Mouse (Mus musculus) lung, adult 2 months (tissue): ENCODE results near the gene Sgpp2. TPM values are rescaled to one million over a fixed set of nuclear protein-coding genes. Genes with fewer than 3 reads are reported as not detected.

Experiments used
- DNase-seq: peaks from one replicate; pipeline ENCODE4 v3.0.0; 2022
- H3K4me1 ChIP-seq: fragments of 200-500 bp; 2 replicates; pipeline ENCODE4 v1.6.1; 2011; ENCODE audit warnings: low read length; ENCODE audit not compliant: control insufficient read depth, insufficient read depth
- H3K4me3 ChIP-seq: fragments of 200-500 bp; replicated peaks from 2 replicates; pipeline ENCODE3; 2011; ENCODE audit warnings: low read depth, mild to moderate bottlenecking, control low read depth, low read length; ENCODE audit errors: extremely low read depth
- CTCF ChIP-seq: fragments of 200-500 bp; IDR thresholded peaks from 2 replicates; pipeline ENCODE4 v1.5.1; 2011; ENCODE audit warnings: mild to moderate bottlenecking, low read length, control low read depth; ENCODE audit not compliant: insufficient read depth
- POLR2A ChIP-seq: fragments of 200-500 bp; IDR thresholded peaks from 2 replicates; pipeline ENCODE4 v1.6.1; 2011; ENCODE audit warnings: low read depth, mild to moderate bottlenecking, control low read depth, low read length, borderline replicate concordance; ENCODE audit errors: extremely low read depth
- WGBS: fragments of 180-500 bp; shearing (Covaris S2); methylation state at CpG from one replicate; pipeline ENCODE4 v1.1.7; 2018; 5-methylcytosine and 5-hydroxymethylcytosine counted together
- polyA plus RNA-seq: library from polyadenylated mRNA; depleted of rRNA; stranded (reverse); fragments of >200 nt; gene quantifications from 2 replicates; pipeline ENCODE4 v1.2.3, GENCODE M21; 2012

The Sgpp2 gene
- polyA plus RNA-seq, 1 experiment = 33.7 TPM

DNA sequence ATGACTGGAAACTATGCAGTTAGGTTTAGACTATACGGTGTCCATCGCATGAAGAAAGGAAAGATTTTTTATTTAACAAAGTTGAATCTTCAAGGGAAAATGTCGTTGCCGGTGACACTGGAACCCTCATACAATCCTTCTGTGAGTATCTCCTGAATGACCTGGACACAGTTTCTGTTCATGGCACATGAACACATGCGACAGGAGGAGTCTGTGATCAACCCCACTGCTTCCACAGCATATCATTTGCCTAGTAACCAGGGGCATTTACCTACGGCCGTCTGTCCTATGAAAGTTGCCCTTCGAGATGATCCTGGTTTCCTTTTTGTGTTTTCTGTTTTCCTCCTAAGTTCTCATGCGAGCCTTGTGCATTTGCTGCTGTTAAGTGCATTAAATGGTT lies 123.3 kb downstream of the Sgpp2 start:
- no peaks in the 10 kb centered on the region; the same call in 1 of the 2 replicates for H3K4me1 ChIP-seq
- H3K4me3 ChIP-seq = no peak overlapping the region
- no peak for DNase-seq
- 95% methylated on average over 9 of the region's 9 CpGs for WGBS
- TF ChIP-seq CTCF = no peak
- TF ChIP-seq POLR2A = no peak

DNA sequence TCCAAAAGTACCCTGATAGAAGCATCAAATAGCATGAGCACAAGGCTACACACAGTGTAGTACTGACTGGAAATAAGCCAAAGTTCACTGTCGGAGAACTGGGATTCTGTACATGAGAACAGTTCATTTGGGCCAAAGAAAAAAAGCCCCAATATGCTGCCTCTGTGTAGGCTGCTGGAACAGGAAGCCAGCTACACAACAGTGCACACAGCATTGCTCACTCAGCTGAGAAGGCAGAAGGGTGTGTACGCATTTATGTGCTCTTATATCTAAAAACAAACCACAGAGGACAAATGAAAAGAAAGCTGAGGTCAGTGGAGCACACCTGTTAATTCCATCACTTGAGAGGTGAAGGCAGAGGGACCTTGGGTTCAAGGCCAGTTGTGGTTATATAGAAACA lies 125.8 kb downstream of the Sgpp2 start:
- Histone ChIP-seq H3K4me3 (no peak overlapping the region), H3K4me1 (no peaks in the 10 kb centered on the region; the same call in 1 of the 2 replicates)
- 44% methylated on average over 2 of the region's 2 CpGs for WGBS
- TF ChIP-seq POLR2A = no peak
- TF ChIP-seq CTCF = no peak
- DNase-seq = no peak

DNA sequence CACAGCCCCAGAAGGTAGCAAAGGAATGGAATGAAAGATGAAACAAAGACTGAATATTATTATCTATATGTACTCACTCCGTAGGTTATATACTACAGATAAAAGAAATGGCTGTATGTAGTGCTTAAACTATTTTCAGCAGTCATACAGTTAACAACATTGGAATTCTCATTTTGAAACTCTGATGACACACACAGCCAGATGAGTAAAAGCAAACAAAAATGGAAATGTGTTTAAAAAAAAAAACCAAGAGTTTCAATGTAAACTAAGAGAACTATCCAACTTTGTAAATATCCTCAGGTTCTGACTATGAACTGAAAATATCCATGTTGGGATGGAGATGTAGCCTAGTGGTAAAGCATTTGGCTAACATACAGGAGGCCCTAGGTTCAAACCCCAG lies 126.3 kb downstream of the Sgpp2 start:
- Histone ChIP-seq H3K4me1 (no peaks in the 10 kb centered on the region; the same call in 1 of the 2 replicates), H3K4me3 (no peak overlapping the region)
- no peak for DNase-seq
- TF ChIP-seq CTCF = no peak
- TF ChIP-seq POLR2A = no peak
- 92% methylated on average over 1 of the region's 1 CpGs for WGBS

- WGBS = 61% methylated on average over 3 of the region's 3 CpGs
- TF ChIP-seq POLR2A (no peak), CTCF (no peak)
- H3K4me3 ChIP-seq = no peak overlapping the region
Observed at GRCm38 (mm10) chr1:78437150-78437549, 127.0 kb downstream of the Sgpp2 start.

GRCm38 (mm10) chr1:78440716-78441115 lies 130.6 kb downstream of the Sgpp2 start:
- Histone ChIP-seq H3K4me1 (no peaks in the 10 kb centered on the region; the same call in 1 of the 2 replicates), H3K4me3 (no peak overlapping the region)
- no peak for TF ChIP-seq POLR2A
- no peak for TF ChIP-seq CTCF
- 93% methylated on average over 8 of the region's 8 CpGs for WGBS
- no peak for DNase-seq

More at GRCm38 (mm10) chr1:78437150-78437549, 127.0 kb downstream of the Sgpp2 start:
- no peak for DNase-seq
- no peaks in the 10 kb centered on the region; the same call in 1 of the 2 replicates for H3K4me1 ChIP-seq

- 94% methylated on average over 7 of the region's 7 CpGs for WGBS
- no peak for DNase-seq
- TF ChIP-seq POLR2A (no peak), CTCF (no peak)
- no peak overlapping the region for H3K4me3 ChIP-seq
- H3K4me1 ChIP-seq = no peaks in the 10 kb centered on the region
Observed at GRCm38 (mm10) chr1:78443056-78443455, 132.9 kb downstream of the Sgpp2 start.

DNA sequence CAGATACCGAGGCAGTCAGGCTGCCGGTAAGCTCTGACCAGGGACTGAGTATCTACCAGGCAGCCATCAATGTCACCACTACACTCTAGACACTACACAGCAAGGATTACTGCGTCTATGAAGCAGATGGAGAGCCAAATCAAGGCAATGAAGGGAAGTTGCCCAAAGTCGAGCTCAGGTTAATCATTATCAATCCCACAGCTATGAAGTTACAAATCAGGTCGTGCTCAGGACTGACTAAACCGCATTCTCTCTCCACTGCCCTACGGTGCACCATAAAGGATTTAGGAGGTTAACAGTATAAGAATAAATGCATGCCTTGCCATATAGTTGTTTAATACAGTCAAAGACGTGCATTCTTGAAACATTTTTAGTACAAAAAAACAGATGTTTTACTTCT lies 136.1 kb downstream of the Sgpp2 start:
- no peak for DNase-seq
- TF ChIP-seq POLR2A (no peak), CTCF (no peak)
- Histone ChIP-seq H3K4me1 (no peaks in the 10 kb centered on the region; the same call in 1 of the 2 replicates), H3K4me3 (no peak overlapping the region)
- 85% methylated on average over 8 of the region's 8 CpGs for WGBS

DNA sequence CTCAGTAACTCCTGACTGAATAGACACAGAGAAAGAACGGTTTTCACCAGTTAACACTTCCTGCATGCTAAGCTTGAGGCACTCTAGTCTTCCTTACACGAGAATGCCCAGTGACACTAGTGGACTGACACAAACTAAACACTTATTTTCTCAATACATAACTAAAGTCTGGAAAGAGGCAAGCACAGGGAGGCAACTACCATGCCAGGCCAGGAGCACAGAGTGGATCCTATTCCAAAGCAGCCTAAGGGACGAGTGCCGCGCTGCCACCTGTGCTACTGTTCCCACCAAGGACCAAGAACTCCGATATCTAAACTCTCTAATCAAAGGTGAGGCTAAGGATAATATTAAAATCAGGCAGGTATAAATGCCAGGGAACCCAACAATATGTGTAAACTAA lies 136.6 kb downstream of the Sgpp2 start:
- no peaks in the 10 kb centered on the region; the same call in 1 of the 2 replicates for H3K4me1 ChIP-seq
- no peak for TF ChIP-seq CTCF
- no peak for TF ChIP-seq POLR2A
- 91% methylated on average over 6 of the region's 6 CpGs for WGBS
- H3K4me3 ChIP-seq = no peak overlapping the region
- no peak for DNase-seq

DNA sequence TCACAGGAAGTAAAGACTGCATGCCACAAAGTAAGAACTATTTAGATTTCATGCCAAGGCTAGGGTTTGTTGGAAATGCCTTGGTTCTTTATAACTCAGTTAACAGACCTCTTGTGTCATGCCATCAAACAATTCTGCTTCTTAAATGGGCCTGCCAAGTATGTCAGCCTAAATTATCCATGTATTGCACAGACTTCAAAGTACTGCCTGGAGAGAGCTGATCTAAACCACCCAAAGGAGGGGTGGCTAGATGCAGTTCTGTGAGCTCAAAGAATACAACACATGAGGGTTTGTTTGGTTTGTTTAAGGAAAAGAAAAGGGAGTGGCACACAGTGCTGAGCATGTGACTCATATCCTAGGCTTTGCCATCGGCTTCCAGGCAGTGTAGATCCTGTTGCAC lies 137.9 kb downstream of the Sgpp2 start:
- Histone ChIP-seq H3K4me3 (no peak overlapping the region), H3K4me1 (no peaks in the 10 kb centered on the region; the same call in 1 of the 2 replicates)
- TF ChIP-seq CTCF (no peak), POLR2A (no peak)
- WGBS = 22% methylated on average over 1 of the region's 1 CpGs
- no peak for DNase-seq

GRCm38 (mm10) chr1:78451070-78451854 lies 141.1 kb downstream of the Sgpp2 start:
- Histone ChIP-seq H3K4me3 (no peak overlapping the region), H3K4me1 (no peaks in the 10 kb centered on the region; the same call in 1 of the 2 replicates)
- DNase-seq = no peak
- 72% methylated on average over 12 of the region's 12 CpGs for WGBS
- no peak for TF ChIP-seq POLR2A
- TF ChIP-seq CTCF = no peak
